Mouse (Mus musculus) left cerebral cortex, adult 2 months (tissue): ENCODE results near the gene Lca5l. TPM values are rescaled to one million over a fixed set of nuclear protein-coding genes. Genes with fewer than 3 reads are reported as not detected.
A peak's percentile ranks its signal among the peaks of the same experiment; 100 is the strongest.
"Not testable (repeated sequence)": the region's sequence is repeated elsewhere in the genome, so short reads cannot be mapped to it uniquely, and the experiment has no call there.

Experiments
- DNase-seq, 2 experiments: peaks; one replicate each; pipeline ENCODE4 v3.0.0; 2021 to 2022; ENCODE audit warnings: low spot score in 2 of 2, mixed read lengths in 1 of 2; ENCODE audit errors: extremely low spot score in 1 of 2
- H3K27ac ChIP-seq: fragments of 200-600 bp; 2 replicates; pipeline ENCODE4 v1.8.1; 2022
- H3K4me3 ChIP-seq: fragments of 200-600 bp; 2 replicates; pipeline ENCODE4 v1.8.1; 2022
- CTCF ChIP-seq: fragments of 200-600 bp; IDR thresholded peaks from 2 replicates; pipeline ENCODE4 v1.8.1; 2022; ENCODE audit warnings: antibody characterized with exemption, mild to moderate bottlenecking, moderate library complexity
- intact Hi-C: fragments of 180-260 bp; cut with DNase I; formaldehyde crosslinking; loops from one replicate; pipeline ENCODE4 v1.15.1; 2025
- total RNA-seq, 2 experiments: library from RNA; stranded (reverse); gene quantifications; 2 replicates each; pipeline ENCODE4 v1.2.3; 2021

Lca5l gene
- total RNA-seq, 2 experiments from 2014 or later, result 1.4 to 2.1 TPM

DNA sequence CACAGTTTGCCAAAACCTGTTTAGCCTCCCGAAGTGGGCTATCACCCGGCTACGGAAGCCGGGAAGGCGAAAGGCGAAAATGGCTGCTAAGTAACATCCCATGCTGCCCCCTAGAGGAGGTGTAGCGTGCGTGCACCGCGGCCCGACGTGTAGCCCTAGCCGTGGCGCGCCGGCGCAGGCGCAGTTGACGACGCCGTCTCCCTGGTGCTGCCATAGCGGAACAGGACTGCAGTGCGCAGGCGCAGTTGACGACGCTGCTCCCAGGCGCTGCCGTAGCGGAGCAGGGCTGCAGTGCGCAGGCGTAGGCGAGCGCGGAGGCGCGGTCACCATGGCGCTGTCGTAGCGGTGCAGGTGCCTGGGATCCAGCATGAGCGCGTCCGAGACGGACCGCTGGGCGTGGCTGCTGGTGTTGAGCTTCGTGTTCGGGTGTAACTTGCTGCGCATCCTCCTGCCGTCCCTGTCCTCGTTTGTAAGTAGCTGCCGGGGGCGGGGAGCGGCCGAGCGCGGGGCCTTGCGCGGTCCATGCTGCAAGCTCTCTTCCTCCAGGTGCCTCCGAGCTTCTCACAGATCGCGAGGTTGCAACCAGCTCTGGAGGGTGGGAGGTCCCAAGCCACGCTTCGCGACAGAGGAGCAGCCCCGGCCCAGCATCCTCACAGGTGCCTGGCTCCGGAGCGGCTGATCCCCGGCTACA is 46.8 kb downstream of the Lca5l start, which contains the start of gene Wrb:
Gene Wrb, plus strand, starts transcription at position 298 of the 691 bp plus-strand sequence.
- peak within 1 kb of the TSS; percentile 53; the same call in 1 of the 2 replicates for H3K27ac ChIP-seq
- intact Hi-C loops, result loop anchor here (2.0 to 5.0 kb wide), 4 partner anchors 16 to 197 kb away; partner anchors contain the start of gene Brwd1
- peak; percentile 100 for DNase-seq
- peak within 1 kb of the TSS; percentile 64 for H3K4me3 ChIP-seq
- TF ChIP-seq CTCF, result peak; percentile 97

DNA sequence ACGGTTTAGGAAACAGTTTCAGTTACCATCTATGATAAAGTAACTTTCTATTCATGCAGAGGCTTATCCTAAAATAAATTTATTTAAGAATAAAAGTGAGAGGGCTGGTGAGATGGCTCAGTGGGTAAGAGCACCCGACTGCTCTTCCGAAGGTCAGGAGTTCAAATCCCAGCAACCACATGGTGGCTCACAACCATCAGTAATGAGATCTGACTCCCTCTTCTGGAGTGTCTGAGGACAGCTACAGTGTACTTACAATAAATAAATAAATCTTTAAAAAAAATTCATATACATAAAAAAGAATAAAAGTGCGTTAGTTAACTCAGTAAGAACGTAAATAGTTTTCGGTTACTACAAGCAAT is 47.3 kb downstream of the Lca5l start:
- DNase-seq, H3K27ac ChIP-seq: not testable (repeated sequence)
- H3K4me3 ChIP-seq, result peak overlapping the region; percentile 64
- intact Hi-C loops, result loop anchor here (2.0 to 5.0 kb wide), 4 partner anchors 16 to 198 kb away; partner anchors contain the start of gene Brwd1

DNA sequence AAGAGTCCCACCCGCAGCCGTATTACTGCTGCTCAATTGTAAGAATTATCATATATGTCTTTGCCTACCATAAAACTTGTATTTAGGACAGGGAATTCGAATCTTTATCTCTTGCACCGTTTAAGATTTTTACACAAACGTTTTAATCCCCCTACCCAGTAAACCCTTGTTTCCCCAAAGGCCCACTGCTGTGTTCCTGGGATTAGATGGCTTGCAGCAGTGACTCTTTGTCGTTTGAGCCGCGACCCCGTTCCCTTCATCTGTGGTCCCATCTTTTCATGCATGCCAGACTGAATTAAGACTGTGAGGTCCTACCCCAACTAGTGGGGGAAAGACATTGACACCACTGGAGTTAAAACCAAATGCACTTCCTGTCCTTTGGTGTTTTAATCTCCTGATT is 63.6 kb downstream of the Lca5l start:
- intact Hi-C loops, result loop anchor here (1.0 to 2.0 kb wide), 2 partner anchors 16 to 45 kb away; partner anchors contain the start of gene Wrb
- no peak for DNase-seq
- Histone ChIP-seq H3K27ac (peak overlapping the region; percentile 83), H3K4me3 (peak overlapping the region; percentile 79)
- TF ChIP-seq CTCF, result no peak

DNA sequence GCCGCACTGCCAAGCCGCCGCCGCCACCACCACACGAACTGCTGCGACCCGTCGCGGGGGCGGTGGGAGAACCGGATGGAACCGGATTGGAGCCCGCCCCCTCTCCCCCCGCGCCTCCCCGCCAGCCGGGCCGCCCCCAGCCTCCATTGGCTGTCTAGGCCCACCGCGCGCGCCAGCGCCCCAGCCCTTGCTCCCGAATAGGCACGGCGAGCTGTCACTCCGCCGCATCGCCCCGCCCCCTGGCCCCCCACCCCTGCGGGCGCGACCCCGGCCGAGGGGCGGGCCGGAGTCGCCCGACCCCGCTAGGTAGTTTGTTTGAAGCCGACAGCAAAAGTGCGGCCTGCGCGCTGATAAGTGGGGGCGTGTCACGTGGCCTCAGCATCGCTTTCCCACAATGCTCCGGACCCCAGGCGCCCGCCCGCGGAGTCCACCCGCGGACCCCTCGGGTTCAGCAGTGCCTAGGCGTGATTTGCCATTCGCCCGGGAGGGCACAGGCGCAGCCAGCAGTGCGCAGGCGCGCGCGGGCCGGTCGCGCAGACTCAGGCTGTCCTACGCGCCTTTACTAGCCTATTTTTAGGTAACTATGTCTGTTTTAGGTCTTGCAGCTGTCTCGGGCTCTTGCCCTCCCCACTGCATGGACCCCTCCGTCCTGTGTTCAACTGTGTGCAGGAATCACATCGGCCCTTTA is 64.3 kb downstream of the Lca5l start, which contains the start of gene Hmgn1:
Gene Hmgn1, minus strand, starts transcription at position 73 of the 688 bp plus-strand sequence.
- H3K27ac ChIP-seq, result peak within 1 kb of the TSS; percentile 83
- peak within 1 kb of the TSS; percentile 79 for H3K4me3 ChIP-seq
- DNase-seq, result peak; percentile 88 to 96
- intact Hi-C loops, result loop anchor here (1.0 to 2.0 kb wide), 2 partner anchors 17 to 44 kb away; partner anchors contain the start of gene Wrb
- TF ChIP-seq CTCF, result no peak

DNA sequence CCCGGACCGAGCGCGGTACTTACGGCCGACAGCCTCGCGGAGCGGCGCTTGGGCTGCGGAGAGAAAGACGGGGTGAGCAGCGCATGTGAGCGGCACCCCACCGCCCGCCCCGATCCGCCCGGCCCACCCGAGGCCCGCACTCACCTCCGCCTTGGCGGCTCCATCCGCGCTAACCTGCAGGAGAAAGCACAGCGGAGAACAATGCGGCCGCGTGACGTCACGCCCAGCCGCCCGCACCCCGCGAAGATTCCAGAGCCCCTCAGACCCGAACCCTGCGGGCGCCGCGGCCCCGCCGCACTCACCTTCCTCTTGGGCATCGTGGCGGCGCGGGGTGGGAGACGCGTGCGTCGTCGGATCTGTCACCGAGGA is 64.8 kb downstream of the Lca5l start:
- DNase-seq, result no peak
- peak overlapping the region; percentile 79 for H3K4me3 ChIP-seq
- intact Hi-C loops, result no loop called here
- no peak for TF ChIP-seq CTCF
- peak overlapping the region; percentile 83 for H3K27ac ChIP-seq

DNA sequence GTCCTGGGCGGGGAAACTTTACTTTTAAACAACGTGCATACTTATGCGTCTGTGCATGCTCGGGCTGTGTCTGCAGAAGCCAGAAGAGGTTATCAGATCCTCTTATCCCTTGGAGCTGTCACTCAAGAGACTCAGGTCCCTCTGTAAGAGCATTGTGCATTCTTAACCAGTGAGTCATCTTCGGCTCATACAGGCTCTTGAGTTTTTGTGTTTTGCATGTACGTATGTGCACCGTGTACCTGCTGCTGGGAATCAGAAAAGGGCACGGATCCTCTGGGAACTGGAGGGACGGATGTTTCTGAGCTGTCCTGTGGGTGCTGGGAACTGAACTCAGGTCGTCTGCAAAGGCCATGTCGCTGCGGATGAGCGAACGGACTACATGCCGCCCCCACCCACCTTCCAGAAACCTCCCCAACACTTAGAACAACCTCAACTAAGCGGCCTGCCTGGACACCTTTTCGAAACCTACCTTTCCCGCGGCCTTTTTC is 65.3 kb downstream of the Lca5l start:
- intact Hi-C loops, result no loop called here
- Histone ChIP-seq H3K4me3 (peak overlapping the region; percentile 79), H3K27ac (peak overlapping the region; percentile 83)
- no peak for TF ChIP-seq CTCF
- no peak for DNase-seq

DNA sequence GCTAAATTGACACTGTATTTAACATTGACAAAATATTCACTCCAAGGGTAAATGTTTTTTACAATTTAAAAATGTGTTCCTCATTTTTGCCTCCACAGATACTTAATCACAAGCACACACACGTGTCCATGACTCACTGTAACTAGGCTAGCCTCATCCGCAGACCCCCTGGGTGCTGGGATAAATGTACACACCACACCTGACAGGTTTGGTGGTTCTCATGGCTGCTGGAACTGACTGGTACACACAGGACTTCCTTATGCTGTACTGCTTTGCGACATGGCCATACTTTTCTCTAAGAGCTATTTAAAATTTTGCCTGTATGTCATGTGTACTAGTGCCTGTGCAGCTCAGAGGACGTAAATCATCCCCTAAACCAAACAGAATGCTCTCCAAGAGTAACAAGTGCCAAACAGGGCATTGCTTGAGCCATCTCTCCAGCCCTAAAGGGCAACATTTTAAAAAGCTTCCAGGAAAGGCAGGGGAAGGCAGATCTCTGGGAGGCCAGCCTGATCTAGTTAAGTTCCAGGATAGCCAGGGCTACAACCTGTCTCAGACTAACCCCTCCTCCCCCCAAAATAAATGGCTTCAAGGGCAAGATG is 71.9 kb downstream of the Lca5l start:
- Histone ChIP-seq H3K27ac (no peak overlapping the region), H3K4me3 (no peak overlapping the region)
- TF ChIP-seq CTCF, result no peak
- intact Hi-C loops, result no loop called here
- DNase-seq, result no peak

DNA sequence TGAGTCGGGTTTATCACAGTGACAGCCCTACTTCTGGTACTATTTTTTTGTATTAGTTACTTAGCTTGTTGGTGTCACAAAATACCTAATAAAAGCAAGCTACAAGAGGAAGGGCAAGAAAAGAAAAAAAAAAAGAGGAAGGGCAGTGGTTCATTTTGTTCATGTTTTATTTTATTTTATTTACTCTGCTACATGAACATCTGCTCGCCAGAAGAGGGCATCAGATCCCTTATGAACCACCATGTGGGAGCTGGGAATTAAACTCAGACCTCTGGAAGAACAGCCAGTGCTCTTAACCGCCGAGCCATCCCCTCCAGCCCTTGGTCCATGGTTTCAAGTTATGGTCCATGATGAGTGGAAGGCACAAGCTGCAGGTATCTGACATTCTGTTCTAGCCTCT is 77.3 kb downstream of the Lca5l start:
- peak; percentile 5; the same call in 1 of the 2 replicates for TF ChIP-seq CTCF
- intact Hi-C loops, result no loop called here
- no peak for DNase-seq
- Histone ChIP-seq H3K27ac (no peak overlapping the region), H3K4me3 (no peak overlapping the region)

DNA sequence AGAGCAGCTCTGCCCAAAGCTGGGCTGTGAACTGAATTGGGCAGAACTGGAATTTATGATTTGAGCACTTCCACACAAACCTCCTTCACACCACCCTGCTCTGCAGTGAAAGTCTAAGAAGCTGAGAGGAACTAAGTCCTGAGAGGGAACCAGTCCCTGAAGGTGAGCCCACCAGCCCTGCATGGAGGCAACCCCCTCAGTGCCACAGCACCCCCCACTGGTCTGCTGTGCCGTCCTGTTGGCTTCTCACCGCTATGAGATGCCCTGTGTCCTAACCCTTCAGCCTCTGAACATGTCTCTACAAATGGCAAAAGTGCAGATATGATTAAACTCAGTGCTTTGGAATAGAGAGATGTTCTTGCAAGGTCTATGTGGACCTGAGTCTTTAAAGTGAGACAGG is 79.3 kb downstream of the Lca5l start:
- H3K27ac ChIP-seq, result no peak overlapping the region
- TF ChIP-seq CTCF, result no peak
- no peak for DNase-seq
- intact Hi-C loops, result no loop called here
- no peak overlapping the region for H3K4me3 ChIP-seq

DNA sequence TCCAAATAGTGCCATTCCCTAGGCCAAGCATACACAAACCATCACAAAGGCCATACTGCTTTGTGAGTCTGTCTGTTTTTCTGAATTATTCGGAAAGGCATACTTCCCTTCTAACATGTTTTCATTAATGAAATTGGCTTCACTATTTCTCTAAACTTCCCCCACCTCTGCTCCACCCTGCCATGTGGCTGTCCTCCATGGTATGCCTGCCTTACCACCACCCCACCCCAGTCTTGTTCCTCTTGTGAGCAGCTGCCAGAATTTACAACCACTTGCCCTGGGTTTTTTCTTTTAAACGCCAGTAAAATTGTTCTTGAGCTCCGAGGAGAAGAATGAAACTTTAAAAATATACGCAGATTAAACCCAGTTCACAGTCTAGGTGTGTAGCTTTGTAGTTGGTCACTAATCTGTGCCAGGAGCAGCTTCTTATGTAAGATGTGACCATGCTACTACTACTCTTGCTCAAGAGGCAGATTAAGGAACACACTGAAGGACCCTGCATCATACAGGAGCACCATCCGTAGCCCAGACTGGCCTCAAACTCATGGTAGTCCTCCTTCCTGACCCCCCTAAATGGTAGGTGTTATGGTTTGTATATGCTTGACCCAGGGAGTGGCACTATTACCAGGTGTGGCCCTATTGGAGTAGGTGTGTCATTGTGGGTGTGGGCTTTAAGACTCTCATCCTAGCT is 81.3 kb downstream of the Lca5l start:
- Histone ChIP-seq H3K27ac (no peak overlapping the region), H3K4me3 (no peak overlapping the region)
- no peak for DNase-seq
- no peak for TF ChIP-seq CTCF
- intact Hi-C loops, result no loop called here

DNA sequence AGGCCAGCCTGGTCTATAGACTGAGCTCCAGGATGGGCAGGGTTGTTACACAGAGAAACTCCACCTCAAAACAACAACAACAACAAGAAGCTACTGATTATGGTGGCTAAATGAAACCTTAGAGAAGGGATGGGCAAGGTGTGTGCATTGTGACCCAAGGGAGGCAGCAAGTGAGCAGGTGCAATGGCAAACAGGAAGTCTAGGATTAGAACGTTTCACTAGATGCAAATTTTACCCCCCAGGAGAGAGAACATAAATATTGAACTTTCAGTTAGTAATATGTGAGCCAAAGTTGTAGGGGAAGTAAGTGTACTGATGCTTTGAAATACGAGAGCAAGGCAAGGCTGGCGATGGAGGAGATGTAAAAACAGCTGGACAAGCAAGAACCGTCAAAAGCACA is 82.4 kb downstream of the Lca5l start:
- no peak for TF ChIP-seq CTCF
- intact Hi-C loops, result no loop called here
- DNase-seq, result no peak
- Histone ChIP-seq H3K4me3 (no peak overlapping the region), H3K27ac (no peak overlapping the region)

Other genes starting within 250 kb of the Lca5l start
- 10 to 100 TPM; 15.9 to 16.0 TPM for gene Psmg1, start 201.3 kb downstream of the Lca5l start, total RNA-seq
- 100 to 1,000 TPM; 164 to 167 TPM for gene Brwd1, start 109.7 kb downstream of the Lca5l start, total RNA-seq
- gene Hmgn1, start 64.5 kb downstream of the Lca5l start, total RNA-seq, result 10 to 100 TPM; 49.5 to 61.2 TPM
- 10 to 100 TPM; 68.4 to 72.4 TPM for gene Wrb, start 46.9 kb downstream of the Lca5l start, total RNA-seq
- gene Sh3bgr, start 8.2 kb upstream of the Lca5l start, total RNA-seq, result 1 to 10 TPM; 2.3 to 2.8 TPM
- gene B3galt5, start 43.5 kb upstream of the Lca5l start, total RNA-seq, result 10 to 100 TPM; 17.2 to 20.5 TPM